Mouse (Mus musculus) intestine, postnatal 0 days (tissue): ENCODE data around the gene Hdc. TPM values are rescaled to one million over a fixed set of nuclear protein-coding genes. Genes with fewer than 3 reads are reported as not detected.

Source experiments
- ATAC-seq: fragments of 200-750 bp; cut with Nextera tagmentation; 2 replicates; pipeline ENCODE4 v1.8.0; 2017; ENCODE audit warnings: mild to moderate bottlenecking, moderate TSS enrichment, moderate library complexity
- H3K27ac ChIP-seq: fragments of 300-500 bp; sonication (generic); 2 replicates; pipeline ENCODE4 v1.5.1; 2014; ENCODE audit warnings: mild to moderate bottlenecking, low read depth, low read length, moderate library complexity
- H3K27me3 ChIP-seq: fragments of 300-500 bp; sonication (generic); replicated peaks from 2 replicates; pipeline ENCODE4 v1.6.1; 2014; ENCODE audit warnings: low read length, mixed read lengths; ENCODE audit not compliant: control insufficient read depth, insufficient read depth
- H3K36me3 ChIP-seq: fragments of 300-500 bp; sonication (generic); 2 replicates; pipeline ENCODE4 v1.6.1; 2014; ENCODE audit warnings: mild to moderate bottlenecking, moderate library complexity; ENCODE audit not compliant: control insufficient read depth, insufficient read depth
- H3K4me1 ChIP-seq: fragments of 300-500 bp; sonication (generic); replicated peaks from 2 replicates; pipeline ENCODE4 v1.6.1; 2014; ENCODE audit warnings: antibody characterized with exemption, low read length, mixed read lengths; ENCODE audit not compliant: control insufficient read depth, insufficient read depth
- H3K4me2 ChIP-seq: fragments of 300-500 bp; sonication (generic); replicated peaks from 2 replicates; pipeline ENCODE4 v1.6.1; 2014; ENCODE audit warnings: low read depth, mild to moderate bottlenecking, moderate library complexity
- H3K4me3 ChIP-seq: fragments of 300-500 bp; sonication (generic); 2 replicates; pipeline ENCODE4 v1.5.1; 2014; ENCODE audit warnings: low read depth, low read length
- H3K9ac ChIP-seq: fragments of 300-500 bp; sonication (generic); 2 replicates; pipeline ENCODE4 v1.6.1; 2014; ENCODE audit warnings: mild to moderate bottlenecking, low read depth, low read length
- H3K9me3 ChIP-seq: fragments of 300-500 bp; sonication (generic); 2 replicates; pipeline ENCODE4 v1.6.1; 2016; ENCODE audit warnings: mixed run types; ENCODE audit not compliant: control insufficient read depth
- CTCF ChIP-seq: sonication (generic); IDR thresholded peaks from 2 replicates; pipeline ENCODE4 v1.5.1; 2016; ENCODE audit warnings: low read depth, mild to moderate bottlenecking, control low read depth, antibody characterized with exemption, moderate library complexity
- WGBS: fragments of 180-500 bp; shearing (Covaris S2); extraction: QIAGEN DNeasy Blood & Tissue Kit; methylation state at CpG from one replicate; pipeline ENCODE4 v1.1.7; 2014; 5-methylcytosine and 5-hydroxymethylcytosine counted together
- polyA plus RNA-seq: library from polyadenylated mRNA; unstranded; fragments of >200 nt; fragmentation: Nextera tagmentation; extraction: Ambion mirVana; gene quantifications from 2 replicates; pipeline ENCODE4 v1.2.1, GENCODE M21; 2015

The Hdc gene
- polyA plus RNA-seq: 0.92 and 1.2 TPM in 2 replicates

DNA sequence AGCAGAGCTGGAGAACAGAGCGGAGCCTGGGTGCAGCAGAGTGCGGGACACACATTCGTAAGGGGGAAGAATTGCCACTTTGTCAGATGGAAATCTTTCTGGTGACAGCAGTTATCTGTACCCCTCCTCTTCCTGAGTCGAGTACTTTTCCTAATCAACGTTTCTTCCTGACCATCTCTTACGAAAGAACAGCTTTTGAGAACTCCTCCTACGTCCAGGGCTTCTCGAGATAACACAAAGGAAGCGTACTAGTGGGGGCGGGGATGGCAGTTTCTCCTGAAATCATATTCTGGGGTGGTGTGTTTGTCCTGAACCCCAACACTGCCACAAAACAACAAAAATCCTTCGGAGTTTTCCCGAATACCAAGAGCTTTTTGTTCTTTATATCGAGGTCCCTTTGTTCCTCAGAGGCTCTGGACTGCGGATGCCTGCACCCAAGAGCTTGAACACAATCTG is at the start of gene Hdc:
Hdc (minus strand) TSS at position 51 of the 456 bp plus-strand sequence.
- no peak within 1 kb of the TSS for H3K27ac ChIP-seq
- no peak within 1 kb of the TSS for H3K4me2 ChIP-seq
- no peaks in the 10 kb centered on the region for H3K4me1 ChIP-seq
- no peak for ATAC-seq
- H3K4me3 ChIP-seq: no peak within 1 kb of the TSS
- H3K36me3 ChIP-seq: no peaks in the 10 kb centered on the region
- no peaks in the 10 kb centered on the region for H3K27me3 ChIP-seq
- WGBS: 62% methylated on average over 14 of the region's 14 CpGs
- TF ChIP-seq CTCF: no peak
- no peak within 1 kb of the TSS for H3K9ac ChIP-seq
- no peaks in the 10 kb centered on the region for H3K9me3 ChIP-seq

GRCm38 (mm10) chr2:126668621-126669252 is 49.6 kb upstream of the Hdc start:
- Histone ChIP-seq H3K9ac (no peak overlapping the region), H3K9me3 (no peaks in the 10 kb centered on the region), H3K4me1 (peaks cover 8% of the 10 kb centered on the region), H3K4me2 (peak overlapping the region; percentile 21; the same call in 1 of the 2 replicates), H3K36me3 (no peaks in the 10 kb centered on the region), H3K27ac (peak overlapping the region; percentile 84), H3K4me3 (no peak overlapping the region), H3K27me3 (no peaks in the 10 kb centered on the region)
- WGBS: 56% methylated on average over 5 of the region's 5 CpGs
- ATAC-seq: peak; percentile 85
- no peak; the same call in 1 of the 2 replicates for TF ChIP-seq CTCF

GRCm38 (mm10) chr2:126665984-126666383 is 46.9 kb upstream of the Hdc start:
- Histone ChIP-seq H3K9me3 (no peaks in the 10 kb centered on the region), H3K4me1 (no peaks in the 10 kb centered on the region), H3K27ac (no peak overlapping the region), H3K27me3 (no peaks in the 10 kb centered on the region), H3K4me3 (no peak overlapping the region), H3K9ac (no peak overlapping the region), H3K36me3 (no peaks in the 10 kb centered on the region), H3K4me2 (no peak overlapping the region)
- WGBS: 86% methylated on average over 3 of the region's 3 CpGs
- ATAC-seq: no peak
- TF ChIP-seq CTCF: no peak

GRCm38 (mm10) chr2:126663481-126663880 is 44.4 kb upstream of the Hdc start:
- no peaks in the 10 kb centered on the region for H3K4me1 ChIP-seq
- 54% methylated on average over 4 of the region's 4 CpGs for WGBS

GRCm38 (mm10) chr2:126652929-126653328 is 33.8 kb upstream of the Hdc start:
- Histone ChIP-seq H3K27ac (no peak overlapping the region), H3K27me3 (no peaks in the 10 kb centered on the region), H3K9ac (no peak overlapping the region), H3K4me2 (no peak overlapping the region), H3K9me3 (no peaks in the 10 kb centered on the region), H3K36me3 (peaks cover 30% of the 10 kb centered on the region), H3K4me3 (no peak overlapping the region), H3K4me1 (no peaks in the 10 kb centered on the region)
- 72% methylated on average over 4 of the region's 4 CpGs for WGBS
- no peak for TF ChIP-seq CTCF
- no peak for ATAC-seq

More at GRCm38 (mm10) chr2:126663481-126663880, 44.4 kb upstream of the Hdc start:
- Histone ChIP-seq H3K27me3 (no peaks in the 10 kb centered on the region), H3K9me3 (no peaks in the 10 kb centered on the region), H3K27ac (no peak overlapping the region), H3K4me3 (no peak overlapping the region), H3K4me2 (no peak overlapping the region), H3K9ac (no peak overlapping the region), H3K36me3 (no peaks in the 10 kb centered on the region)
- ATAC-seq: no peak
- peak; percentile 79 for TF ChIP-seq CTCF

DNA sequence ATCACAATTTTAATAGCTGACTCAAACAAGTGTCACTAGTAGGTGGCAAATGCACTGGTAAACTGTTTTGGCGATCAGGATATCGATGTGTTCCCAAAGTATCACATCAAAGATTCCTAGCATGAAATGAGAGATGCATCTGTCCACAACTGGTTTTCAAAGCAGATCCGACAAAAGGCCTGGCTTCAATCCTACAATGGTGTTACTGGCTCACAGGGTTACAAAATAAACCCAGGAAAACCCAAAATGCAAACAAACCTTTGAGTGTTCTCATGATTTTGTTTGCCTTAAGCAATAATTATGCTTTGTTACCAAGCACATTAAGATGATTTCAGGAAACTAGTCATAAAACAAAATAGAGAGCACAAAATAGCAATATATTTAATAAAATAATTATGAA is 28.7 kb upstream of the Hdc start:
- H3K4me2 ChIP-seq: no peak overlapping the region
- no peak overlapping the region for H3K4me3 ChIP-seq
- peaks cover 38% of the 10 kb centered on the region for H3K36me3 ChIP-seq
- H3K27ac ChIP-seq: no peak overlapping the region
- no peaks in the 10 kb centered on the region for H3K4me1 ChIP-seq
- H3K9me3 ChIP-seq: no peaks in the 10 kb centered on the region
- H3K9ac ChIP-seq: no peak overlapping the region
- H3K27me3 ChIP-seq: no peaks in the 10 kb centered on the region
- WGBS: 90% methylated on average over 3 of the region's 3 CpGs
- TF ChIP-seq CTCF: no peak
- ATAC-seq: no peak
